Mouse (Mus musculus) c-Kit-positive CD71-negative TER-119-negative erythroid progenitor cells, embryonic 14.5 days (primary cell): ENCODE measurements around the gene Elfn1.

Experiments
- DNase-seq: peaks from one replicate; pipeline ENCODE4 v3.0.0-alpha.2; 2013; ENCODE audit warnings: low read depth

Gene Elfn1

GRCm38 (mm10) chr5:140022861-140023260, 115.1 kb downstream of the Elfn1 start:
- DNase-seq = no peak

- DNase-seq = no peak
These were observed 116.3 kb downstream of the Elfn1 start for GRCm38 (mm10) chr5:140023941-140024500.
